Mouse (Mus musculus) ES-Bruce4 (cell line): ENCODE results near the gene Pglyrp1. TPM values are rescaled to one million over a fixed set of nuclear protein-coding genes. Genes with fewer than 3 reads are reported as not detected.
"Not testable (repeated sequence)": the region's sequence is repeated elsewhere in the genome, so short reads cannot be mapped to it uniquely, and the experiment has no call there.

ENCODE experiments used
- H3K27ac ChIP-seq: 2 replicates; pipeline ENCODE4 v1.5.1; 2012; ENCODE audit warnings: low read length, inconsistent platforms; ENCODE audit not compliant: insufficient read depth
- H3K27me3 ChIP-seq: 2 replicates; pipeline ENCODE4 v1.6.1; 2012; ENCODE audit warnings: mild to moderate bottlenecking, low read length, inconsistent platforms; ENCODE audit not compliant: control insufficient read depth, poor library complexity, insufficient read depth, severe bottlenecking
- H3K36me3 ChIP-seq: 2 replicates; pipeline ENCODE4 v1.6.1; 2012; ENCODE audit warnings: inconsistent platforms, mild to moderate bottlenecking, low read length, moderate library complexity; ENCODE audit not compliant: control insufficient read depth, poor library complexity, insufficient read depth, severe bottlenecking
- H3K4me1 ChIP-seq: one replicate; pipeline ENCODE4 v1.8.1; 2011; ENCODE audit warnings: low read length; ENCODE audit not compliant: control insufficient read depth, insufficient read depth
- H3K4me3 ChIP-seq: 2 replicates; pipeline ENCODE4 v1.5.1; 2011; ENCODE audit warnings: low read depth, mild to moderate bottlenecking, low read length
- H3K9ac ChIP-seq: 2 replicates; pipeline ENCODE4 v1.6.1; 2012; ENCODE audit warnings: low read depth, mild to moderate bottlenecking, inconsistent platforms; ENCODE audit not compliant: poor library complexity, severe bottlenecking
- H3K9me3 ChIP-seq: replicated peaks from 2 replicates; pipeline ENCODE4 v1.6.1; 2012; ENCODE audit warnings: mild to moderate bottlenecking, low read length, inconsistent platforms; ENCODE audit not compliant: control insufficient read depth, poor library complexity, insufficient read depth, severe bottlenecking
- CTCF ChIP-seq: IDR thresholded peaks from one replicate; pipeline ENCODE4 v1.8.1; 2011; ENCODE audit warnings: low read depth, low read length
- EP300 ChIP-seq: IDR thresholded peaks from 2 replicates; pipeline ENCODE4 v1.6.1; 2011; ENCODE audit warnings: low read depth, low read length; ENCODE audit not compliant: insufficient read depth
- POLR2A ChIP-seq: IDR thresholded peaks from one replicate; pipeline ENCODE4 v1.8.1; 2011; ENCODE audit warnings: low read length; ENCODE audit not compliant: insufficient read depth
- polyA plus RNA-seq: library from polyadenylated mRNA; stranded (reverse); fragments of >200 nt; gene quantifications from 2 replicates; pipeline ENCODE4 v1.2.4, GENCODE M21; 2011; ENCODE audit warnings: low read depth; ENCODE audit not compliant: missing spikeins, insufficient read depth, insufficient read length

Gene Pglyrp1
- 1.8 and 3.1 TPM in 2 replicates for polyA plus RNA-seq

GRCm38 (mm10) chr7:18871031-18871430 lies at the start of gene Pglyrp1:
TSS of gene Pglyrp1 (plus strand) at chr7:18871331.
- not testable (repeated sequence) for H3K27ac ChIP-seq, H3K9me3 ChIP-seq, H3K27me3 ChIP-seq, H3K4me1 ChIP-seq, H3K9ac ChIP-seq, H3K4me3 ChIP-seq, H3K36me3 ChIP-seq

GRCm38 (mm10) chr7:18821507-18821906 lies 49.6 kb upstream of the Pglyrp1 start, which contains the start of gene Psg17:
TSS of gene Psg17 (minus strand) at chr7:18821607.
- no peak within 1 kb of the TSS for H3K4me3 ChIP-seq
- TF ChIP-seq CTCF (no peak), EP300 (no peak), POLR2A (no peak)
- H3K9ac ChIP-seq: no peak within 1 kb of the TSS
- H3K4me1 ChIP-seq: no peaks in the 10 kb centered on the region
- H3K36me3 ChIP-seq: no peaks in the 10 kb centered on the region
- H3K9me3 ChIP-seq: no peaks in the 10 kb centered on the region
- H3K27ac ChIP-seq: no peak within 1 kb of the TSS
- H3K27me3 ChIP-seq: no peaks in the 10 kb centered on the region

GRCm38 (mm10) chr7:18827792-18828546 lies 43.2 kb upstream of the Pglyrp1 start:
- no peaks in the 10 kb centered on the region for H3K27me3 ChIP-seq
- no peak for TF ChIP-seq POLR2A
- TF ChIP-seq EP300: no peak
- TF ChIP-seq CTCF: no peak
- H3K27ac ChIP-seq: no peak overlapping the region
- H3K9me3 ChIP-seq: no peaks in the 10 kb centered on the region
- H3K4me3 ChIP-seq: peak overlapping the region; percentile 45
- peak overlapping the region; percentile 21; the same call in 1 of the 2 replicates for H3K9ac ChIP-seq
- H3K36me3 ChIP-seq: no peaks in the 10 kb centered on the region
- no peaks in the 10 kb centered on the region for H3K4me1 ChIP-seq

- Histone ChIP-seq H3K27me3 (no peaks in the 10 kb centered on the region), H3K4me1 (no peaks in the 10 kb centered on the region), H3K9me3 (peaks cover 3% of the 10 kb centered on the region; the same call in 1 of the 2 replicates), H3K27ac (no peak overlapping the region), H3K36me3 (no peaks in the 10 kb centered on the region), H3K9ac (peak overlapping the region; percentile 21; the same call in 1 of the 2 replicates), H3K4me3 (peak overlapping the region; percentile 45)
- peak; percentile 27 for TF ChIP-seq CTCF
- no peak for TF ChIP-seq EP300
These were observed 42.5 kb upstream of the Pglyrp1 start for GRCm38 (mm10) chr7:18828592-18828991.

GRCm38 (mm10) chr7:18829545-18829944 lies 41.6 kb upstream of the Pglyrp1 start:
- no peak overlapping the region for H3K9ac ChIP-seq

GRCm38 (mm10) chr7:18832298-18832697 lies 38.8 kb upstream of the Pglyrp1 start:
- Histone ChIP-seq H3K9me3 (peaks cover 3% of the 10 kb centered on the region; the same call in 1 of the 2 replicates), H3K4me1 (no peaks in the 10 kb centered on the region), H3K9ac (no peak overlapping the region), H3K36me3 (no peaks in the 10 kb centered on the region), H3K4me3 (0 out of 2 replicates have a peak overlapping the region, but pooled peaks have one; percentile 38), H3K27me3 (no peaks in the 10 kb centered on the region), H3K27ac (no peak overlapping the region)
- TF ChIP-seq EP300 (no peak), CTCF (peak; percentile 35)

More at GRCm38 (mm10) chr7:18829545-18829944, 41.6 kb upstream of the Pglyrp1 start:
- H3K36me3 ChIP-seq: no peaks in the 10 kb centered on the region
- H3K9me3 ChIP-seq: peaks cover 3% of the 10 kb centered on the region; the same call in 1 of the 2 replicates
- H3K27me3 ChIP-seq: no peaks in the 10 kb centered on the region
- H3K4me3 ChIP-seq: no peak overlapping the region
- no peak overlapping the region for H3K27ac ChIP-seq
- TF ChIP-seq CTCF (no peak), POLR2A (no peak), EP300 (no peak)
- H3K4me1 ChIP-seq: no peaks in the 10 kb centered on the region
